Mouse (Mus musculus) kidney, postnatal 25 days (tissue): Measurements from ENCODE around the gene Rhbdl3.

ENCODE experiments used
- DNase-seq, 2 experiments: peaks; one replicate each; pipeline ENCODE4 v3.0.0; 2021; ENCODE audit warnings: mixed read lengths in 2 of 2

Gene Rhbdl3

DNA sequence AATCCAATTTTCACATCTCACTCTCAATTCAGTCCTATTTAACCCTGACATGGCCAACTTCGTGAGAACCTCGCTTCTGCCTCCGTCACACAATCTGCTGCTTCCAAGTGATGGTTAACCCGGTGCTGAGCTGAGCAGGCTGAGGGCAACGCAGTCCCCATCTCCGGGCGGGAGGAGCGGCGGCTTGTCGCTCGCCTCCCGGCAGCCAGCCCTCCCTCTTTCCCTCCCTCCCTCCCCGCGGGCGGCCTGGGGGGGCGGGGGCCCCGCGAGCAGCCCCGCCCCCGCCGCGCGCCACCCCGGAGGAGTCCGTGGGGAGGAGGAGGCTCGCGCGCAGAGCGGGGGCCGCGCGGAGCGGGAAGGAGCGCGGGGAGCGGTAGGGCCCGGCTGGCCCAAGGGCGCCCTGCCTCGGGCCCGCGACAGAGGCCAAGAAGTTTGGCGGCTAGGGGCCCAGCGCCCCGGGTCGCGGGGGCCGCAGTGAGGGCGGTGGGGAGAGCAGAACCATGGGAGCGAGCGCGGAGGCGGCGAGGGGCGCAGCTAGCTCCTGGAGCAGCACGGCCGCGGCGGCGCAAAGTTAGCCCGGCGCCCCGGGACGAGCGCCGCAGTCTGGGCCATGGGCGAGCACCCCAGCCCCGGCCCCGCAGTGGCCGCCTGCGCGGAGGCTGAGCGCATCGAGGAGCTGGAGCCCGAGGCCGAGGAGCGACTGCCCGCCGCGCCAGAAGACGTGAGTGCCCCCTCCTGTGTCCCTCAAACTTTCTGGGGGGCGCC is at the start of gene Rhbdl3:
Rhbdl3 (plus strand) TSS at position 362 of the 765 bp plus-strand sequence.
- peak; percentile 47 to 68 for DNase-seq

DNA sequence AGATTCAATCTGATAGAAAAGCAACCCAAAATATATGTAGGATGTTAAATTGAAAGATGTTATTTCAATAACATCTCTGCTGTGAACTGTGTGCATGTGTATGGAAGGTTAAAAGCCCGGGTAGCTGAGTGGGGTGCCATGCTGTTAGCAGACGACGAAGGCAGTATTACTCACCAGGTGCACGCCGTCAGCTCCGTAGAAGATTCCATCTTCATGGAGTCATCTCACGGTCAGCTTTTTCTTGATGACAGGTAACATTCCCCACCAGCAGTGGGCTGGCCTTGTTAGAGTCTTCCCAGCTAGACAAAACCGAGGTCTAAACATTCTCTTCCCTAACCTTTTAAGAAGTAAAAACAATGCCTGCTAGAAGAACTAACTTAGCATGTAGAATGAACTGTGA is 36.6 kb upstream of the Rhbdl3 start:
- no peak for DNase-seq

- no peak for DNase-seq
Measured at GRCm38 (mm10) chr11:80271096-80271495, 29.6 kb upstream of the Rhbdl3 start.

DNA sequence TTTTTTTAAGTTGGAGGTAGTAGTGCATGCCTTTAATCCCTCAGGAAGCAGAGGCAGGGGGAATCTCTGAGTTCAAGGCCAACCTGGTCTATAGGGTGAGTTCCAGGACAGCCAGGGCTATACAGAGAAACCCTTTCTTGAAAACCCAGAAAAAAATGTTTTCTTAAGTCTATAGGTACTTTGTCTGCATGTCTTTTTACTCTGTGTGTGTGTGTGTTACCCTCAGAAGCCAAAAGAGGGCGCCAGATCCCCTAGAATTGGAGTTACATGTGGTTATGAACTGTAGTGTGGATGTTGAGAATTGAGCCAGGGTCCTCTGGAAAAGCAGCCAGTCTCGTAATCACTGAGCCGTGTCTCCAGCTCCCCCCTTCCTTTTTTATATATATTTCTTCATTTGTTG is 25.7 kb upstream of the Rhbdl3 start:
- no peak for DNase-seq

GRCm38 (mm10) chr11:80278054-80278453 is 22.7 kb upstream of the Rhbdl3 start:
- no peak for DNase-seq

DNA sequence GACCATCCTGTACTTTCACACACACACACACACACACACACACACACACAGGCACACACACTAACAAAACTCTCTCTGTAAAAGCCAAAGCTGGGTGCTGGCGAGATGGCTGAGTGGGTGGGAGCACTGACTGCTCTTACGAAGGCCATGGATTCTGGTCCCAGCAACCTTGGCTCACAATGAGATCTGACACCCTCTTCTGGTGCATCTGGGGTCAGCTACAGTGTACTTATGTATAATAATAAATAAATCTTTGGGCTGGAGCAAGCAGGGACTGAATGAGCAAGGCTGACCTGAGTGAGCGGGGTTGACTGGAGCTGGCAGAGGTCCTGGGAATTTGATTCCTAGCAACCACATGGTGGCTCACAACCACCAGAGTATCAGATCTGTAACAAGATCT is 16.9 kb upstream of the Rhbdl3 start:
- no peak for DNase-seq

- no peak for DNase-seq
Measured at GRCm38 (mm10) chr11:80284641-80285040, 16.1 kb upstream of the Rhbdl3 start.

GRCm38 (mm10) chr11:80287150-80287549 is 13.6 kb upstream of the Rhbdl3 start:
- peak; percentile 64 to 81 for DNase-seq

- DNase-seq = peak; percentile 58 to 72
Measured at GRCm38 (mm10) chr11:80289701-80290445, 10.8 kb upstream of the Rhbdl3 start.

DNA sequence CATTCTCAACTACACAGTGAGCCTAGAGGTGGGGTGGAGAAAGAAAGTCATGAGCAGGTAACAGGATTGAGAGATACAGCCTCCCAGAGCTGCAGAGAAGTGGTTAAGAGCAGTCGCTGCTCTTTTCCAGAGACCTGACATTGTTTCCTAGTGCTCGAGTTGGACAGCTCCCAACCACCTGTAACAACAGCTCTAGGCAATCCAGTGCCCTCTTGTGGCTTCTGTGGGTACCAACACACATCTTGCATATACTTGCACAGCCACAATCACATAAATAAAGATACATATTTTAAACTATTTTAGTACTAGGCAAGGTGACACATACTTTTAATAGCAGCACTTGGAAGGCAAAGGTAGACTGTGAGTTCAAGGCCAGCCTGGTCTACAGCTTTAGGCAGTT is 9.7 kb upstream of the Rhbdl3 start:
- DNase-seq = no peak

- no peak for DNase-seq
Measured at GRCm38 (mm10) chr11:80292463-80292862, 8.2 kb upstream of the Rhbdl3 start.

- DNase-seq = no peak
Measured at GRCm38 (mm10) chr11:80295066-80295465, 5.6 kb upstream of the Rhbdl3 start.

DNA sequence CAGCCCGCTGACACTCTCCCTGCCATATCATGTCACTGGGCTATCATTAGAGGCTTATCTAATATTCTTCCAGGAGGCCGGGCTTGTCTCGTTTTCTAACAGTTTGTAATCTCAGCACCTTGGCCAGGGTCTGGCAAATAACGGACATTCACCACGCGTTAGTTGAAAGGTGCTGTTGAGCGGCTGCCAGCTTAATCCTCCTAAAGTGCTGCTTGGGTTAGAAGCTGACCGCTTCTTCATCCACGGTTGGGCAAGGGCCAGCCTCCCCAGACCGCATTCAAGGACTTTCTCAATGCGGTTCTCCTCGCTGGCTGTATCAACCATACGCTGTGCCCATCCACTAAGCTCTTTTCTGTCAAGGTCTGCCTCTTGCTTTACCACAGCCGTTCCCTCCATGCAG is 4.9 kb upstream of the Rhbdl3 start:
- no peak for DNase-seq

DNA sequence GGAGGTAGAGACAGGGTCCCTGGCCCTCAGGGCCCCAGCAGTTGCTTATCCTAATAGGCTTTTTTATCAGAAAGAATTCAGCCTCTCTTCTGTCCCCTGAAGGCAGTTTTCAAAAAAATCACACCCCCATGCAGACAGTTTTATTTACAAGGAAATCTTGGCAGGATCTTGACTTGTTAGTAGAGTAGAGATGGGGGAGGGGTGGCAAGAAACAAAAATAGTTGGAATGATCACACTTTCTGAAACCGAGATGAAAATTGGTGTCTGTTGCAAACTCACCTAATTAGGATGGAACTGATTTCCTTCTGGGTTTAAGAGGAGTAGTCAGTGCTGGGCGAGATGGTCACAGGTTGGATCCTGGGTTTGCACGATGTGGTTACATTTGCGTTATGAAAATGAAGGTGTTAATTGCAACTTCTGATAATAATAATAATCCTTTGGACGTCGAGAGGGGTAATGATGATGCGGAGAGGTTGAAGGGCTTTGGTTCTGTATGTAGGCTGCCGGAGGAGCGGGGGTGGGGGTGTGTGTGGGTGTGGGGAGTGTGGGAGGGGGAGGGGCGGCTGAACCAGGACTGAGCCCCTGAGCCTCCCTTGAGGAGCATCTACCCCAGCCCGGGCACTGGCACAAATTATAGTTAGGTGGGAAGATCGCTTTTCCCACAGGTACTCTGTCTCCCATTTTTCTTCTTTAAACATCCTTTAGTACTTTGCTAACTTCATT is 1.0 kb upstream of the Rhbdl3 start:
- DNase-seq = no peak

DNA sequence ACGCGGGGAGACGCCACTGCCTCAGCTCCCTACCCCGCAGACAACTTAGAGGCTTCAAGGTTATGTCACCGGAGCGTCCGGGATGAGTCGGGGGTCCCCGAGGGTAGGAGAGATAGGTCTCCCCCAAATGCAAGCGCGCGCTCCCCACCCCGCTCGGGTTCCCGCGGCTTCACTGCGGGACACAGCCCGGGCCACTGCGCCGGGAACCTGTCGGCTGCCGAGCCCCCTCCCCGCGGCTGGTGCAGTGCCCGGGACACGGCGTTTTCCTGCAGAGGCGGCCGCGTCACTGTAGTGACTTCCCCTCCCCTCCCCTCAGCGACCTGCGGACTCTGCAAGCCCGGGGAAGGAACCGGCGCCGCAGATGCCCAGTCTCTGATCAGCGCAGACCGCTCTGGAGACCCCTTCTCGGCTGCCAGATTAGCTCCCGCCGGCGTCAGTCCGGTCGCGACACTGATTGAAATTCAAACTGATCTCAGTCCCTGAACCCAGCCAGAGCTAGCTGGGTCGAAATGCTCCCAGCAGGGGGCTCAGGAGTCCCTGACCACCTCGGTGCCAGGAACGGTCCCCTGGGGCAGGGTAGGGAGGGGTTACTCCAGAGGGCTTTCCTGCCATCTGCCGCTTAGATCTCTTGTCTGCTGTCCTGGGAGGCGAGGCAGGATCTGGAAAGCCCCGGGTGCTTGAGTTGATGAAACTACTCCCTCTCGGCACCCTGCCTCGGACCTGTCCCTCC is 769 bp downstream of the Rhbdl3 start:
- peak; percentile 37 to 56 for DNase-seq

DNA sequence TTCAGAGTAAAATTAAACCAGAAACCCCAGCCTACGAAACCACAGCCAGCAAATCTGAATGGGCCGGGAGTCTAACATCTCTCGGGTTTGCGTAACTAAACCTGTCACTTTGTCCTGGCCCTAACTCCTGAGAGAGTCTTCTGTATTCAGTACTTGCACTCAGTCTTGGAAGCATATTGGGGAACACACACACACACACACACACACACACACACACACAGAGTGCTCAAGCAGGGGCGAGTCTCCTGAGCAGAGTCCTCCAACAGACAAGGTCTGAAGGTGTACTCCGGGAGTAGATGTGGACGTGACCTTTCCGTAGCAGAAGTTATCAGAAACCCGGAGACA is 1.3 kb downstream of the Rhbdl3 start:
- DNase-seq = no peak

GRCm38 (mm10) chr11:80302536-80302935 is 1.8 kb downstream of the Rhbdl3 start:
- DNase-seq = peak; percentile 83

GRCm38 (mm10) chr11:80303746-80304145 is 3.0 kb downstream of the Rhbdl3 start:
- DNase-seq = no peak

GRCm38 (mm10) chr11:80304846-80305245 is 4.1 kb downstream of the Rhbdl3 start:
- no peak for DNase-seq

GRCm38 (mm10) chr11:80308537-80308936 is 7.8 kb downstream of the Rhbdl3 start:
- no peak for DNase-seq

DNA sequence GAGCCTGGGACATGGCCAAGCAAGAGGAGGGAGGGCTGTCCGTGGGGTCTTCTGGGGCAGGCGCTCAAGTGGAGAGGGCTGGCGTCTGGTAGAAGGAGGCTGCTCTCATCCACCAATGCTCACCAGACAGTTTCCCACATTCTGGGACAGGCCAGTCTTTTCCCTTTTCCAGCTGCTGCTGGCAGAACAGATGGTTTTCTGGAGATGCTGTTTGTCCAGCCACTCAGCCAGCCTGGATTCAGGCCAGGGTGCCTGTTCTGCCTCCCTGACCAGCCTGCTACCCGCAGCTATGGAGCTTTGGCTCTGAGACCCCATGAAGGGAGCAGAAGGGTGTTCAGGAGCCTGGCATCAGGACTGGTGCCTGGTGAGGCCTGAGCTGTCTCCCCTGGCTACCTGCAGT is 10.6 kb downstream of the Rhbdl3 start:
- DNase-seq = no peak

DNA sequence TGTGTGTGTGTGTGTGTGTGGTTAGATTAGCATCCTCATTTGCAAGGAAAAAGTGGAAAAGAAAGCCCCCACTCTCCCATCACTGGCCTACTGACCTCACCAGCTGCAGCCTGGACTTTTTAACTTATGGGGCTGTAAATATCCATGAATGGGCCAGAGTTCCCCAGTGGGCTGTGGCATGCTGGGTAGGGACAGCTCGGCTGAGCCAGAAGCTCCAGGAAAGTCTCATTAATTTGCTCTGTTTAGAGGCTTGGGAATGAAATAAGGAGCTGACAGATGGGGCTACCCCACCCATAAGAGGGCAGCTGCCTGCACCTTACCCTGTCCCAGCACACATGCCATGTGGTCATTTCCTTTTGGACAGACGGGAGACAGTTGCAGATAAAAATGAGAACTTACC is 11.3 kb downstream of the Rhbdl3 start:
- no peak for DNase-seq

- DNase-seq = no peak
Measured at GRCm38 (mm10) chr11:80312565-80312964, 11.9 kb downstream of the Rhbdl3 start.
